Mouse (Mus musculus) monocyte, adult 2 months (primary cell): ENCODE measurements around the gene Dexi.

Experiments used
- DNase-seq, 2 experiments: peaks; one replicate each; pipeline ENCODE4 v3.0.0; 2022; ENCODE audit warnings: low spot score in 2 of 2, low read depth in 1 of 2

Dexi gene

DNA sequence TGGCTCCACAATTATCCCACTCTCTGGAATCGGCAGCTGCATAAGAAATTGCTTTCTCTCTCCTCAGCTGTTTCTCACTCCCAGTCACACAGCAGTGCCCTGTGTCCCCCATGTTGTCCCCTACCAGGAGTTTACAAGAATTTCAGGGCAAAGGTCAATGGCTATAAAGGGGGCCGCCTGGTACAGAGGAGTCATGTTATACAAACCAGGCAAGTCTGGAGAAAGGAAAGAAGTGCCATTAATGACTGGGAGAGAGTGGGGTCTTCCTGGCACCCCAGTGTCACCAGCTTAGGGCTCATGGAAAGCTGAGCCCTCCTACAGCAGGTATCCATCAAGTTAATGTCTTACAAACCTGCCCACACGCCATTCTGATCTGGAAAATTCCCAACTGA is 88.3 kb downstream of the Dexi start:
- DNase-seq, result no peak

GRCm38 (mm10) chr16:10453872-10454582 is 88.8 kb downstream of the Dexi start:
- DNase-seq, result no peak
